Mouse (Mus musculus) embryonic facial prominence, embryonic 10.5 days (tissue): ENCODE measurements at regions not wholly inside any gene's neighbourhood (a gene's known extent, or its start where the extent isn't known, plus 50 kb on each side); places are given as distances from the start of the nearest gene placed in this dataset.

Experiments used
- DNase-seq: peaks from one replicate; pipeline ENCODE4 v3.0.0-alpha.2; 2017; ENCODE audit warnings: low spot score
- H3K27ac ChIP-seq: fragments of 300-500 bp; sonication (generic); replicated peaks from 2 replicates; pipeline ENCODE4 v1.5.1; 2016; ENCODE audit warnings: mild to moderate bottlenecking
- H3K27me3 ChIP-seq: fragments of 300-500 bp; sonication (generic); replicated peaks from 2 replicates; pipeline ENCODE4 v1.6.1; 2016; ENCODE audit warnings: low read depth, mild to moderate bottlenecking; ENCODE audit not compliant: poor library complexity, severe bottlenecking
- H3K36me3 ChIP-seq: fragments of 300-500 bp; sonication (generic); replicated peaks from 2 replicates; pipeline ENCODE4 v1.6.1; 2016; ENCODE audit warnings: mild to moderate bottlenecking, moderate library complexity
- H3K4me1 ChIP-seq: fragments of 300-500 bp; sonication (generic); 2 replicates; pipeline ENCODE4 v1.6.1; 2016
- H3K4me3 ChIP-seq: fragments of 300-500 bp; sonication (generic); 2 replicates; pipeline ENCODE4 v1.5.1; 2016; ENCODE audit warnings: mild to moderate bottlenecking, moderate library complexity
- H3K9me3 ChIP-seq: fragments of 300-500 bp; sonication (generic); 2 replicates; pipeline ENCODE4 v1.6.1; 2016; ENCODE audit warnings: mild to moderate bottlenecking
- WGBS: fragments of 180-500 bp; shearing (Covaris S2); methylation state at CpG from one replicate; pipeline ENCODE4 v1.1.7; 2016; 5-methylcytosine and 5-hydroxymethylcytosine counted together

DNA sequence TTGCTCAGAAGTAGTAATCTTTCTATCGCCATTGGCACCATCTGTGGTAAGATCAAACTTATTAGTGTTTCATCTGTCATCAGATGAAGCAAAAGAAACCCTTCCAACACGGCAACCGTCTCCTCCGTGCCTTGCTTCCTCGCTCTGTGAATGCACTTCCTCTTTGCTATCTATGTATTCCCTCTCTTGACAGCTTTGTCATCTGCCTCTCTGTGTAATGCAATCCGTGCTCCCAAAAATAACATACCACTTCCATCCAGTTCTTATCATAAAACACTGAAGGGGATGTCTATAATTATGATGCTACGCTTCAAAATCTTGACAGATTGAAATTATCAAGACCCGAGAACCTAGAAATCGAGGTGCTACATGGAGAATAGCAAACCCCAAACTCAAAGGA lies 123.2 kb downstream of the Cartpt start:
- H3K27ac ChIP-seq, result no peak overlapping the region

DNA sequence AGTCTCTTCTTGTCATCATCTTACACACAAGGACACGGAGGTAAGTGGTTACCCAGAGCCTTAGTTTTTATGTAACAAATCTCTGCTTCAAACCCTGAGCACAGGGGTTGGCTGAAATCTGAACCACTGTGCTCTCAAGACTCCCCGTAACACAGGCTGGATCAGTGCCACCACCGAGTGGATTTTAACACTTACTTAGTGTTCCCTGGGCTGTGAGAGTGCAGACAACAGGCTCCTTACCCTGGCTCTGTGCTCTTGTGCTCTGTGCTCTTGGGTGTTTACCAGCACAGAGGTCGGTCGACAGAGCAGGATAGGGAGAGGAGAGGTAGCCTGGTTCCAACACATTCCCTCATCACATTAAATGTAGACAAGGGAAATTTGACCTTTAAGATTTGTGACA lies 134.9 kb downstream of the Cartpt start:
- H3K27ac ChIP-seq, result no peak overlapping the region

More for the DNA sequence above, 123.2 kb downstream of the Cartpt start:
- Histone ChIP-seq H3K36me3 (no peaks in the 10 kb centered on the region), H3K4me1 (peaks cover 25% of the 10 kb centered on the region), H3K4me3 (no peak overlapping the region), H3K27me3 (no peaks in the 10 kb centered on the region), H3K9me3 (no peaks in the 10 kb centered on the region)
- DNase-seq, result no peak
- 87% methylated on average over 9 of the region's 9 CpGs for WGBS

GRCm38 (mm10) chr13:99764764-99765163 lies 136.1 kb downstream of the Cartpt start:
- peaks cover 26% of the 10 kb centered on the region for H3K4me1 ChIP-seq
- WGBS, result 88% methylated on average over 3 of the region's 3 CpGs
- H3K9me3 ChIP-seq, result no peaks in the 10 kb centered on the region
- no peak overlapping the region for H3K27ac ChIP-seq
- no peak overlapping the region for H3K4me3 ChIP-seq
- no peaks in the 10 kb centered on the region for H3K27me3 ChIP-seq
- DNase-seq, result no peak
- no peaks in the 10 kb centered on the region for H3K36me3 ChIP-seq

More for the DNA sequence above, 134.9 kb downstream of the Cartpt start:
- H3K4me3 ChIP-seq, result no peak overlapping the region
- no peaks in the 10 kb centered on the region for H3K36me3 ChIP-seq
- H3K9me3 ChIP-seq, result no peaks in the 10 kb centered on the region
- H3K27me3 ChIP-seq, result no peaks in the 10 kb centered on the region
- DNase-seq, result no peak
- H3K4me1 ChIP-seq, result peaks cover 26% of the 10 kb centered on the region
- 56% methylated on average over 5 of the region's 5 CpGs for WGBS

GRCm38 (mm10) chr13:99764097-99764714 lies 136.7 kb downstream of the Cartpt start:
- Histone ChIP-seq H3K27ac (peak overlapping the region; percentile 48; the same call in 1 of the 2 replicates), H3K9me3 (no peaks in the 10 kb centered on the region), H3K27me3 (no peaks in the 10 kb centered on the region), H3K4me1 (peaks cover 26% of the 10 kb centered on the region), H3K4me3 (no peak overlapping the region), H3K36me3 (no peaks in the 10 kb centered on the region)
- no peak for DNase-seq
- 67% methylated on average over 6 of the region's 6 CpGs for WGBS

DNA sequence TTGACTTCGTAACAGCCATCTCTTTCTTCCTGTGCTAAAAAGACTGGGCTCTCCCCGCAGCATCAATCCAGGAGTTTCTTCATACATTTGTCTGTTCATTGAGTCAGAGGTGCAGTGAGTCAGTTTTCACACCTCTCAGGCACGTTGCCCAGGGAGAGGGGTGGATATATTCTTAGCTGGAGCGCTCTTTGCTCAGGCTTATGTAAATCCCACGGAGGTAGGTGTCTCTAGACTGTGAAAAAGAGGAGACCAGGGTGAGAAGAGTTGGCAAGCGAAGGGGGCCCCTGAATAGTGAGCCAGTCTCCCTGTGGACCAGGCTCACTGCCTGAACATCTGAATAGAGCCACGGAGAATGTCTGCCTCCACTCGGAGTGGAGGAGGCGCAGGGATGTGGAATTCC lies 139.0 kb downstream of the Cartpt start:
- no peaks in the 10 kb centered on the region for H3K9me3 ChIP-seq
- WGBS, result 81% methylated on average over 9 of the region's 9 CpGs
- no peak overlapping the region for H3K4me3 ChIP-seq
- H3K4me1 ChIP-seq, result peaks cover 26% of the 10 kb centered on the region
- no peak overlapping the region for H3K27ac ChIP-seq
- no peaks in the 10 kb centered on the region for H3K36me3 ChIP-seq
- no peak for DNase-seq
- no peaks in the 10 kb centered on the region for H3K27me3 ChIP-seq

DNA sequence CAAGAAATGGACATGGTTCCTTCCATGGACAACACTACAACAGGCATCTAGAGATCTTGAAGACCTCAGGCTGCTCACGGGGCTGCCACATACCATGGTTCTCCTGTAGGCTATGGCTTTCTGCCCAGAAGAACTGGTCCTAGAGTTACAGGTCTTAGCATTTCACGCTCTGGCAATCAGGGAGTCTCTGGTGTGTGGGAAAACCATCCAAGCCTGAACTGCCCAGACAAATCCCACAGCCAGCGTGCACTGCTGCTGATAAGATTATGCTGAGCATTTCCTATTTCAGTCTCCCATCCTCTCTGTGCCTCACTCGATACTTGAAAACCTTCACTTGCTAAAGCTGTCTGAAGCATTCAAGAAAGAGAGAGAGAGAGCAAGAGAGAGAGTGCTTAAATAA lies 139.5 kb downstream of the Cartpt start:
- Histone ChIP-seq H3K36me3 (no peaks in the 10 kb centered on the region), H3K4me1 (peaks cover 26% of the 10 kb centered on the region), H3K27me3 (no peaks in the 10 kb centered on the region), H3K27ac (no peak overlapping the region), H3K9me3 (no peaks in the 10 kb centered on the region), H3K4me3 (no peak overlapping the region)
- DNase-seq, result no peak
- WGBS, result 80% methylated on average over 4 of the region's 4 CpGs

GRCm38 (mm10) chr13:99760646-99761045 lies 140.2 kb downstream of the Cartpt start:
- no peak for DNase-seq
- H3K36me3 ChIP-seq, result no peaks in the 10 kb centered on the region
- no peaks in the 10 kb centered on the region for H3K27me3 ChIP-seq
- H3K9me3 ChIP-seq, result no peaks in the 10 kb centered on the region
- H3K4me1 ChIP-seq, result peaks cover 21% of the 10 kb centered on the region
- no peak overlapping the region for H3K27ac ChIP-seq
- WGBS, result 82% methylated on average over 4 of the region's 4 CpGs
- H3K4me3 ChIP-seq, result no peak overlapping the region

- 87% methylated on average over 10 of the region's 10 CpGs for WGBS
- Histone ChIP-seq H3K9me3 (no peaks in the 10 kb centered on the region), H3K4me1 (peaks cover 16% of the 10 kb centered on the region), H3K27me3 (no peaks in the 10 kb centered on the region), H3K36me3 (no peaks in the 10 kb centered on the region), H3K27ac (no peak overlapping the region), H3K4me3 (no peak overlapping the region)
- no peak for DNase-seq
Measured at GRCm38 (mm10) chr13:99759256-99760044, 141.4 kb downstream of the Cartpt start.

DNA sequence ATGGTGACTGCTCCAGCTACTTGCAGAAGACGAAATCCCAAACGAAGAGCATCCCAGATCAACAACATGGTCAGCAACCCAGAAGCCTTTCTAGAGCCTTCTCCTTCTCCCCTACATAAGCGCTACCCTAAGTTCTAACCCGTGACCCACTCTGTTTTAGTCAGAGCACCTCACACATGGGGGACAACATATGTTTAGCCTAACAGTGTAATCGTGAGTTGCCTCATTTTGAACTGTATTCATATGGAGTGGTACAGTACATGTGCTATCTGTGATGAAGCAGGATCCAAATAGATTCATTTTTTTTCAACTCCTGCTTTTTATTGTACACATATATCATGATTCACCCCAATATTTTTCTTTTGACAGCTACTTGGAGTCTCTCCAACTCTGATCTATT lies 146.2 kb downstream of the Cartpt start:
- H3K27me3 ChIP-seq, result peaks cover 5% of the 10 kb centered on the region; the same call in 1 of the 2 replicates
- no peak for DNase-seq
- H3K4me3 ChIP-seq, result no peak overlapping the region
- no peak overlapping the region for H3K27ac ChIP-seq
- H3K9me3 ChIP-seq, result no peaks in the 10 kb centered on the region
- no peaks in the 10 kb centered on the region for H3K36me3 ChIP-seq
- H3K4me1 ChIP-seq, result 0 out of 2 replicates have a peak, but pooled peaks cover 3% of the 10 kb centered on the region
- WGBS, result 88% methylated on average over 5 of the region's 5 CpGs

GRCm38 (mm10) chr13:99754251-99754652 lies 146.6 kb downstream of the Cartpt start:
- Histone ChIP-seq H3K4me1 (0 out of 2 replicates have a peak, but pooled peaks cover 3% of the 10 kb centered on the region), H3K36me3 (no peaks in the 10 kb centered on the region), H3K4me3 (no peak overlapping the region), H3K9me3 (no peaks in the 10 kb centered on the region), H3K27me3 (peaks cover 5% of the 10 kb centered on the region; the same call in 1 of the 2 replicates), H3K27ac (no peak overlapping the region)
- no peak for DNase-seq
- WGBS, result 68% methylated on average over 5 of the region's 5 CpGs

DNA sequence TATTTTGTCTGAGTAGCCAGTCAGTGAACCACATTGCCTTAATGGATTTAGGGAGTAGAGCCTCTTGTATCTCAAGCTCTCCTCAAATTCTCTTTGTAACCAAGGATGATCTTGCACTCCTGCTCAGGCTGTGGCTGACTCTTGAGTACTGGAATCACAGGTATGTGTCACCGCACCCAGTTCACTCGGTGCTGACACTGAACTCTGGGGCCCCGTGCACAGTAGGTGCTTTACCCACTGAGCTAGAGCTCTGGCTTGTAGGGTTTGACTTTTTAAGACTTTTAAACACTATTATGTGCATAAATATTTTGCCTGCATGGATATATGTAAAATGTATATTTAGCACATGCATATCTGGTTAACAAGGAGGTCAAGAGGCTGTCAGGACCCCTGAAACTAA lies 147.4 kb downstream of the Cartpt start:
- no peaks in the 10 kb centered on the region for H3K36me3 ChIP-seq
- no peaks in the 10 kb centered on the region for H3K9me3 ChIP-seq
- H3K27ac ChIP-seq, result no peak overlapping the region
- peaks cover 5% of the 10 kb centered on the region; the same call in 1 of the 2 replicates for H3K27me3 ChIP-seq
- no peak overlapping the region for H3K4me3 ChIP-seq
- 92% methylated on average over 3 of the region's 3 CpGs for WGBS
- no peak for DNase-seq
- H3K4me1 ChIP-seq, result 0 out of 2 replicates have a peak, but pooled peaks cover 3% of the 10 kb centered on the region

GRCm38 (mm10) chr13:99750729-99751128 lies 150.2 kb downstream of the Cartpt start:
- H3K36me3 ChIP-seq, result no peaks in the 10 kb centered on the region
- H3K27me3 ChIP-seq, result peaks cover 5% of the 10 kb centered on the region; the same call in 1 of the 2 replicates
- H3K9me3 ChIP-seq, result no peaks in the 10 kb centered on the region
- no peak overlapping the region for H3K27ac ChIP-seq
- DNase-seq, result no peak
- no peak overlapping the region for H3K4me3 ChIP-seq
- 0 out of 2 replicates have a peak, but pooled peaks cover 3% of the 10 kb centered on the region for H3K4me1 ChIP-seq
- 86% methylated on average over 8 of the region's 8 CpGs for WGBS

- DNase-seq, result no peak
- no peaks in the 10 kb centered on the region for H3K36me3 ChIP-seq
- no peaks in the 10 kb centered on the region for H3K9me3 ChIP-seq
- no peak overlapping the region for H3K27ac ChIP-seq
- H3K4me3 ChIP-seq, result no peak overlapping the region
- peaks cover 5% of the 10 kb centered on the region; the same call in 1 of the 2 replicates for H3K27me3 ChIP-seq
- peaks cover 12% of the 10 kb centered on the region for H3K4me1 ChIP-seq
- WGBS, result 77% methylated on average over 6 of the region's 6 CpGs
Measured at GRCm38 (mm10) chr13:99749342-99749741, 151.5 kb downstream of the Cartpt start.
